9 mouse cellular contexts compared by ENCODE assay signal in genomic region chr11:78959841-78960520, GRCm38 (mm10). TPM values are rescaled to one million over a fixed set of nuclear protein-coding genes. Genes with fewer than 3 reads are reported as not detected.
DNase-seq lines count a peak whose midpoint lies in the region; ATAC-seq and TF ChIP-seq lines count a peak whose summit lies in the region.
"Had no signal": no experiment of that assay in that cellular context is flagged by ENCODE, and none has a peak within 500 bp of the region (broad histone marks: within the 10 kb centered on the region; RNA-seq: fewer than 3 reads in every experiment).

No protein-coding gene starts in this region.

- no peak for ATAC-seq in midbrain, postnatal 0 days (ENCODE audit: low FRiP score)
- ATAC-seq in midbrain, embryonic 13.5 days, result no peak
- ATAC-seq in activated CD4-positive, CD25-positive, alpha-beta regulatory T cell, adult 4 months, result no peak

- H3K4me2 ChIP-seq in midbrain, postnatal 0 days (ENCODE audit: low read depth, low read length, poor library complexity, severe bottlenecking), result no peak overlapping the region
- H3K4me2 ChIP-seq in midbrain, embryonic 13.5 days (replicated peaks), result no peak overlapping the region

- TF ChIP-seq CTCF in midbrain, postnatal 0 days (IDR thresholded peaks at IDR 0.05), result peak; percentile 72

- no peak overlapping the region for H3K9ac ChIP-seq in midbrain, postnatal 0 days (replicated peaks; ENCODE audit: low read length, poor library complexity, severe bottlenecking)
- no peak overlapping the region for H3K9ac ChIP-seq in midbrain, embryonic 13.5 days (replicated peaks)

- H3K4me1 ChIP-seq in midbrain, postnatal 0 days (ENCODE audit: insufficient read depth, low read length), result no peaks in the 10 kb centered on the region
- no peaks in the 10 kb centered on the region for H3K4me1 ChIP-seq in midbrain, embryonic 13.5 days (replicated peaks)

- peak; percentile 50 to 59 for DNase-seq in heart, postnatal 14 days
- no peak for DNase-seq in heart, adult 8-10 months (ENCODE audit: low spot score)
- DNase-seq in midbrain, postnatal 0 days (ENCODE audit: low spot score), result peak; percentile 32
- DNase-seq in R1 (ENCODE audit: low read depth, low spot score), result peak; percentile 16
- peak; percentile 46 for DNase-seq in lung, postnatal 14 days
- no peak for DNase-seq in cerebellum, postnatal 36 days
- DNase-seq: gastrocnemius, postnatal 36 days had no signal

- 66% methylated on average over 5 of the region's 5 CpGs for WGBS in midbrain, postnatal 0 days
- WGBS in midbrain, embryonic 13.5 days, result 71% methylated on average over 5 of the region's 5 CpGs

- intact Hi-C loops in heart, postnatal 14 days (cut with DNase I), result loop anchor here (5.0 to 10.0 kb wide), 6 partner anchors 123 to 475 kb away; partner anchors contain the start of gene Gm9964

- no peaks in the 10 kb centered on the region for H3K9me3 ChIP-seq in midbrain, postnatal 0 days (ENCODE audit: low read length)
- no peaks in the 10 kb centered on the region for H3K9me3 ChIP-seq in midbrain, embryonic 13.5 days

- H3K27me3 ChIP-seq in midbrain, postnatal 0 days (ENCODE audit: insufficient read depth, low read length), result no peaks in the 10 kb centered on the region
- 0 out of 2 replicates have a peak, but pooled peaks cover 3% of the 10 kb centered on the region for H3K27me3 ChIP-seq in midbrain, embryonic 13.5 days

- H3K36me3 ChIP-seq in midbrain, postnatal 0 days (ENCODE audit: insufficient read depth, low read length), result no peaks in the 10 kb centered on the region
- H3K36me3 ChIP-seq in midbrain, embryonic 13.5 days, result no peaks in the 10 kb centered on the region

- H3K27ac ChIP-seq in midbrain, postnatal 0 days (ENCODE audit: low read depth, low read length), result no peak overlapping the region
- H3K27ac ChIP-seq in midbrain, embryonic 13.5 days, result no peak overlapping the region

- no peak overlapping the region for H3K4me3 ChIP-seq in midbrain, postnatal 0 days (ENCODE audit: low read depth, low read length)
- no peak overlapping the region for H3K4me3 ChIP-seq in midbrain, embryonic 13.5 days (replicated peaks)

RNA-seq across cellular contexts. Expression of gene Lgals9, which starts 24.8 kb away (rescaled TPM):
- 10 to 100 TPM; 35.5 to 36.1 TPM for total RNA-seq in heart, postnatal 14 days (2021)
- 10 to 100 TPM; 15.9 to 19.3 (median 17.1) TPM for total RNA-seq in heart, adult 8-10 months (2022)
- total RNA-seq in midbrain, postnatal 0 days (2014; rRNA removed), result 15.7 and 16.0 TPM in 2 replicates
- 16.5 and 19.9 TPM in 2 replicates for polyA plus RNA-seq in midbrain, postnatal 0 days (2015; fragmentation: Nextera tagmentation; extraction: Ambion mirVana)
- 4.2 and 4.7 TPM in 2 replicates for polyA plus RNA-seq in midbrain, embryonic 13.5 days (2015; fragmentation: Nextera tagmentation; extraction: Ambion mirVana)
- polyA plus RNA-seq in activated CD4-positive, CD25-positive, alpha-beta regulatory T cell, adult 4 months (2017; shearing (Covaris generic)), result 100 to 1,000 TPM; 309 to 317 TPM

RNA-seq across cellular contexts. Expression of gene Nos2, which starts 39.4 kb away (rescaled TPM):
- 1 to 10 TPM; 6.6 TPM for total RNA-seq in heart, postnatal 14 days (2021)
- 1 to 10 TPM; 4.1 to 6.9 (median 4.3) TPM for total RNA-seq in heart, adult 8-10 months (2022)
- total RNA-seq in midbrain, postnatal 0 days (2014; rRNA removed), result 0.22 and 1.3 TPM in 2 replicates
- 0.38 TPM in 2 replicates for polyA plus RNA-seq in midbrain, postnatal 0 days (2015; fragmentation: Nextera tagmentation; extraction: Ambion mirVana)
- polyA plus RNA-seq in midbrain, embryonic 13.5 days (2015; fragmentation: Nextera tagmentation; extraction: Ambion mirVana), result 0.71 and 0.82 TPM in 2 replicates
- polyA plus RNA-seq in activated CD4-positive, CD25-positive, alpha-beta regulatory T cell, adult 4 months (2017; shearing (Covaris generic)), result not detected

Comparison
In these comparisons a context has a peak if more than half of its experiments do, and no peak if none do; other contexts are left out.
1. DNase-seq: peak in heart, postnatal 14 days (2 of 2), midbrain, postnatal 0 days (single experiment), R1 (single experiment) and lung, postnatal 14 days (single experiment); none in heart, adult 8-10 months (single experiment) and cerebellum, postnatal 36 days (0 of 2).